ENCODE assay signal across 8 mouse cellular contexts in genomic region chr5:134581146-134581545, GRCm38 (mm10). TPM values are rescaled to one million over a fixed set of nuclear protein-coding genes. Genes with fewer than 3 reads are reported as not detected.
DNase-seq lines count a peak whose midpoint lies in the region; ATAC-seq and TF ChIP-seq lines count a peak whose summit lies in the region.

TSS of gene Rfc2 (plus strand) at chr5:134581366.

- peaks cover 3% of the 10 kb centered on the region; the same call in 1 of the 2 replicates for H3K4me1 ChIP-seq in cerebellum, adult 2 months (ENCODE audit: control insufficient read depth, insufficient read depth, low read length)
- peaks cover 9% of the 10 kb centered on the region; the same call in 1 of the 2 replicates for H3K4me1 ChIP-seq in intestine, embryonic 15.5 days (replicated peaks)
- peaks cover 12% of the 10 kb centered on the region for H3K4me1 ChIP-seq in limb, embryonic 12.5 days (replicated peaks)

- no peak within 1 kb of the TSS for H3K9ac ChIP-seq in intestine, embryonic 15.5 days
- H3K9ac ChIP-seq in limb, embryonic 12.5 days (replicated peaks) = no peak within 1 kb of the TSS; the same call in 1 of the 2 replicates

- no peak within 1 kb of the TSS for H3K27ac ChIP-seq in cerebellum, adult 2 months (ENCODE audit: insufficient read depth, low read length)
- H3K27ac ChIP-seq in intestine, embryonic 15.5 days = no peak within 1 kb of the TSS
- H3K27ac ChIP-seq in limb, embryonic 12.5 days = no peak within 1 kb of the TSS

- DNase-seq in cerebellum, adult 2 months = no peak
- no peak for DNase-seq in cerebellum, adult 9-10 months
- DNase-seq in adrenal gland, postnatal 4 days (ENCODE audit: low spot score in 2 of 2) = no peak
- DNase-seq in gastrocnemius, postnatal 25 days = no peak
- no peak for DNase-seq in thymus, postnatal 10 days (ENCODE audit: low spot score in 2 of 2)

- no peak for ATAC-seq in intestine, embryonic 15.5 days
- no peak for ATAC-seq in limb, embryonic 12.5 days (ENCODE audit: insufficient number of reproducible peaks, insufficient read depth, low FRiP score, low TSS enrichment, low read depth)
- no peak for ATAC-seq in neutrophil, adult 5-6 weeks (ENCODE audit: extremely low read depth, insufficient number of reproducible peaks, low FRiP score, poor library complexity, severe bottlenecking)

- TF ChIP-seq CTCF in cerebellum, adult 2 months (IDR thresholded peaks at IDR 0.05; ENCODE audit: borderline replicate concordance, insufficient read depth, low read depth, low read length) = no peak

- no peaks in the 10 kb centered on the region for H3K27me3 ChIP-seq in cerebellum, adult 2 months (ENCODE audit: control insufficient read depth, insufficient read depth, low read length)
- no peaks in the 10 kb centered on the region for H3K27me3 ChIP-seq in intestine, embryonic 15.5 days (replicated peaks)
- no peaks in the 10 kb centered on the region for H3K27me3 ChIP-seq in limb, embryonic 12.5 days

- H3K9me3 ChIP-seq in intestine, embryonic 15.5 days = no peaks in the 10 kb centered on the region
- H3K9me3 ChIP-seq in limb, embryonic 12.5 days = no peaks in the 10 kb centered on the region

- WGBS in cerebellum, adult 2 months = 92% methylated on average over 5 of the region's 5 CpGs
- 83% methylated on average over 5 of the region's 5 CpGs for WGBS in intestine, embryonic 15.5 days
- WGBS in limb, embryonic 12.5 days = 77% methylated on average over 5 of the region's 5 CpGs

- no peak within 1 kb of the TSS for H3K4me2 ChIP-seq in intestine, embryonic 15.5 days (replicated peaks)
- H3K4me2 ChIP-seq in limb, embryonic 12.5 days = no peak within 1 kb of the TSS

- TF ChIP-seq POLR2A in cerebellum, adult 2 months (IDR thresholded peaks at IDR 0.05; ENCODE audit: borderline replicate concordance, insufficient read depth, low read length) = no peak

- no peak within 1 kb of the TSS for H3K4me3 ChIP-seq in cerebellum, adult 2 months (replicated peaks; ENCODE audit: insufficient read depth, low read depth, low read length)
- H3K4me3 ChIP-seq in intestine, embryonic 15.5 days (replicated peaks) = no peak within 1 kb of the TSS
- no peak within 1 kb of the TSS for H3K4me3 ChIP-seq in limb, embryonic 12.5 days (replicated peaks)

- H3K36me3 ChIP-seq in intestine, embryonic 15.5 days = no peaks in the 10 kb centered on the region
- H3K36me3 ChIP-seq in limb, embryonic 12.5 days = peaks cover 9% of the 10 kb centered on the region; the same call in 1 of the 2 replicates

RNA-seq across cellular contexts. Expression of gene Rfc2, which starts in this region (rescaled TPM):
- 113 and 116 TPM in 2 replicates for polyA plus RNA-seq in cerebellum, adult 2 months (2012; rRNA removed)
- total RNA-seq in adrenal gland, postnatal 4 days (2021) = 10 to 100 TPM; 81.0 to 85.3 TPM
- total RNA-seq in gastrocnemius, postnatal 25 days (2021) = 10 to 100 TPM; 13.9 to 14.1 TPM
- 245 and 247 TPM in 2 replicates for polyA plus RNA-seq in intestine, embryonic 15.5 days (2015; fragmentation: Nextera tagmentation; extraction: Ambion mirVana)
- polyA plus RNA-seq in limb, embryonic 12.5 days (2016; fragmentation: Nextera tagmentation; extraction: Ambion mirVana) = 325 and 350 TPM in 2 replicates
- 70.5 and 76.5 TPM in 2 replicates for total RNA-seq in neutrophil, adult 5-6 weeks (2017)
